Mouse (Mus musculus) liver, embryonic 15.5 days (tissue): ENCODE measurements around the gene Rasgrf1. TPM values are rescaled to one million over a fixed set of nuclear protein-coding genes. Genes with fewer than 3 reads are reported as not detected.

Source experiments
- ATAC-seq: fragments of 200-750 bp; cut with Nextera tagmentation; 2 replicates; pipeline ENCODE4 v1.8.0; 2017; ENCODE audit warnings: moderate number of reproducible peaks, mild to moderate bottlenecking, moderate library complexity; ENCODE audit not compliant: insufficient read depth
- H3K27ac ChIP-seq: fragments of 300-500 bp; sonication (generic); replicated peaks from 2 replicates; pipeline ENCODE4 v1.5.1; 2015; ENCODE audit warnings: mild to moderate bottlenecking, inconsistent platforms
- H3K27me3 ChIP-seq: fragments of 300-500 bp; sonication (generic); 2 replicates; pipeline ENCODE4 v1.6.1; 2015; ENCODE audit warnings: mild to moderate bottlenecking, inconsistent platforms
- H3K36me3 ChIP-seq: fragments of 300-500 bp; sonication (generic); replicated peaks from 2 replicates; pipeline ENCODE4 v1.6.1; 2015; ENCODE audit warnings: moderate library complexity, mild to moderate bottlenecking, inconsistent platforms
- H3K4me1 ChIP-seq: fragments of 300-500 bp; sonication (generic); replicated peaks from 2 replicates; pipeline ENCODE4 v1.6.1; 2015; ENCODE audit warnings: inconsistent platforms
- H3K4me2 ChIP-seq: fragments of 300-500 bp; sonication (generic); 2 replicates; pipeline ENCODE4 v1.6.1; 2015; ENCODE audit warnings: moderate library complexity, mild to moderate bottlenecking, inconsistent platforms
- H3K4me3 ChIP-seq: fragments of 300-500 bp; sonication (generic); replicated peaks from 2 replicates; pipeline ENCODE4 v1.5.1; 2015; ENCODE audit warnings: mild to moderate bottlenecking, inconsistent platforms
- H3K9ac ChIP-seq: fragments of 300-500 bp; sonication (generic); 2 replicates; pipeline ENCODE4 v1.6.1; 2015; ENCODE audit warnings: moderate library complexity, mild to moderate bottlenecking, inconsistent platforms
- H3K9me3 ChIP-seq: fragments of 300-500 bp; sonication (generic); replicated peaks from 2 replicates; pipeline ENCODE4 v1.6.1; 2016; ENCODE audit warnings: inconsistent platforms
- WGBS: fragments of 180-500 bp; shearing (Covaris S2); methylation state at CpG from one replicate; pipeline ENCODE4 v1.1.7; 2015; ENCODE audit warnings: mixed read lengths; ENCODE audit not compliant: insufficient replicate concordance; 5-methylcytosine and 5-hydroxymethylcytosine counted together
- polyA plus RNA-seq: library from polyadenylated mRNA; unstranded; fragments of >200 nt; fragmentation: Nextera tagmentation; extraction: Ambion mirVana; gene quantifications from 2 replicates; pipeline ENCODE4 v1.2.1, GENCODE M21; 2015

Gene Rasgrf1
- polyA plus RNA-seq, 1 experiment from 2014 or later, result not detected

DNA sequence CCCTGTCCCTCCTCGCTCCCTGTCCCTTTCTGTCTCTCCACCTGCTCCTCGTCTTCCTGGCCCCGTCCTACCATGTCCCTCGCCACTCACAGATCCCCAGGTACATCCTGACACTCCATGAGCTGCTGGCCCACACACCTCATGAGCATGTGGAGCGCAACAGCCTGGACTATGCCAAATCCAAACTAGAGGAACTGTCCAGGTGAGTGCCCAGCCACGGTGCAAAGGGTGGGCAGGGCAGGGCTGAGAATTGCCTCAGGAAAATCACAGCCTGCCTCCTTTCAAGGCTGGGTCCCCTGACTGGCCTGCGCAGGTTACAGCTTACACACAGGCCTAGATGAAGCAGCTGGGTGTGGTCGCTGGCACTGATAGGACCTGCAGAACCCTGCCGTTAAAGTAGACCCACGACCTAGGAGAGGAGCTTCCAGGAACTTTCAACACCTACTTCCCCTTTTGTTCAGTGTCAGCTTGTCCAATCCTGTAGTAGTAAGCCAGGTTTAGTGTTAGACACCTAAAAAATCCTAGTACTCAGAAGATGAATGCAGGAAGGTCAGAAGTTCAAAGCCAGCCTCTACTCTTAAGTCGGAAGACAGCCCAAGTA is 61.3 kb downstream of the Rasgrf1 start:
- ATAC-seq, result no peak
- Histone ChIP-seq H3K9ac (no peak overlapping the region), H3K36me3 (no peaks in the 10 kb centered on the region), H3K27ac (no peak overlapping the region), H3K27me3 (no peaks in the 10 kb centered on the region), H3K4me2 (no peak overlapping the region), H3K9me3 (no peaks in the 10 kb centered on the region), H3K4me1 (no peaks in the 10 kb centered on the region), H3K4me3 (no peak overlapping the region)
- 43% methylated on average over 11 of the region's 11 CpGs for WGBS

DNA sequence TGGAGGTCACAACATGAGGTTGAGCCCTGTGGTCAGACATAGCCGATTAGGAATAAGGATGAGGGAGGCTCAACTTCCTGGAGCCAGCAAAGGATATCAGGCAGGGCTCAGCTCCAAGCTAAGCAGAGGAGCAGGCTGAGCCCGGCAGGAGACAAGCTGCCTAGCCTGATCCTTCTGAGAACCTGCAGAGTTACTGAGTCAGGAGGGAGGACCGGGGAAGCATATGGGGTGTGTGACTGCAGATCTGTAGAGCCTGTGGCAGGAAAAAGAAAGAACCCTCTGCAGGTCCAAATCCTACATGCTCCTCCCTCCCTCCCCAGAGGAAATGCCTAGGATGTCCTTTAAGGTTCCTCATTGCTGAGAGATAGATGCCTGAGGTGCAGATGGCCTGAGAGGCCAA is 62.6 kb downstream of the Rasgrf1 start:
- Histone ChIP-seq H3K27me3 (no peaks in the 10 kb centered on the region), H3K4me3 (no peak overlapping the region), H3K9ac (no peak overlapping the region), H3K27ac (no peak overlapping the region), H3K36me3 (no peaks in the 10 kb centered on the region), H3K9me3 (no peaks in the 10 kb centered on the region), H3K4me1 (no peaks in the 10 kb centered on the region), H3K4me2 (no peak overlapping the region)
- WGBS, result 23% methylated on average over 3 of the region's 3 CpGs
- ATAC-seq, result no peak

DNA sequence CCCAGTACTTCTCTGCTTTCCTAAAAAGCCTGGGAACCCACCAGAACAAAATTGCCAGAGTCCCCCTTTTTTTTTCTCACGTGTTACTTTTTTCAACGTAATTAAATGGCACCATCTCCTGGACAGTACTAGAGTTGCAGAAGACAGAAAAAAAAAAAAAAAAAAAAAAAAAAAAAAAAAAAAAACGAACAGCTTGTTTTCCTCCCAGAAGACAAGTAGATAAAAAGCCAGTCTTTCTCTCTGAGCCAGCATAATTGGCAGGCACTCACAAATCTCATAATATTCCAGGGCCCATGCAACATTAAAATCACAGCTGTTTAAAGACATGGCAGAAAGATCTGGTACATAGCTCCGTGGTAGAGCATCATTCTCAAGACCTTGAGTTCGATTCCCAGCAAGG is 64.1 kb downstream of the Rasgrf1 start:
- 24% methylated on average over 5 of the region's 5 CpGs for WGBS
- H3K4me2 ChIP-seq, result no peak overlapping the region
- H3K27ac ChIP-seq, result no peak overlapping the region
- ATAC-seq, result no peak
- no peaks in the 10 kb centered on the region for H3K4me1 ChIP-seq
- no peak overlapping the region for H3K4me3 ChIP-seq
- H3K9ac ChIP-seq, result no peak overlapping the region
- H3K9me3 ChIP-seq, result no peaks in the 10 kb centered on the region
- H3K36me3 ChIP-seq, result no peaks in the 10 kb centered on the region
- H3K27me3 ChIP-seq, result no peaks in the 10 kb centered on the region

DNA sequence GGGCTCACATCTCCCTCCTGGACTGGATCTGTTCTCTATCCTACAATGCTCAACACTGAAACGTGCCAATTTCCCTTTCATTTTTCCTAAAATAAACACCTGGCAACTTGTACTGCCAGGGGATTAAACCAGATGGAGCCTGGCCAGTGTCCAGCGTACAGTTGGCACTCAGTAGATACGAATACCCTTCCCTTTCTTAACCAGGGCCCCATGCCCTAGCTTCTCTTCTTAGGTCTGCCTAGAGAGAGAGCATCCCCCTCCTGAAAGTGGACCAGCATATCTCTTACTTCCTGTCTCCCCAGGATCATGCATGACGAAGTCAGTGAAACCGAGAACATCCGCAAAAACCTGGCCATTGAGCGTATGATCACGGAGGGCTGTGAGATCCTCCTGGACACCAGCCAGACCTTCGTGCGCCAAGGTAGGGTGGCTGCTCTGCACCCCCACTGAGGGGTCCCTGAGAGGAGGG is 64.8 kb downstream of the Rasgrf1 start:
- Histone ChIP-seq H3K4me3 (no peak overlapping the region), H3K9ac (no peak overlapping the region), H3K4me2 (no peak overlapping the region), H3K9me3 (no peaks in the 10 kb centered on the region), H3K27ac (no peak overlapping the region), H3K4me1 (no peaks in the 10 kb centered on the region), H3K36me3 (no peaks in the 10 kb centered on the region), H3K27me3 (no peaks in the 10 kb centered on the region)
- 73% methylated on average over 10 of the region's 10 CpGs for WGBS
- ATAC-seq, result no peak

DNA sequence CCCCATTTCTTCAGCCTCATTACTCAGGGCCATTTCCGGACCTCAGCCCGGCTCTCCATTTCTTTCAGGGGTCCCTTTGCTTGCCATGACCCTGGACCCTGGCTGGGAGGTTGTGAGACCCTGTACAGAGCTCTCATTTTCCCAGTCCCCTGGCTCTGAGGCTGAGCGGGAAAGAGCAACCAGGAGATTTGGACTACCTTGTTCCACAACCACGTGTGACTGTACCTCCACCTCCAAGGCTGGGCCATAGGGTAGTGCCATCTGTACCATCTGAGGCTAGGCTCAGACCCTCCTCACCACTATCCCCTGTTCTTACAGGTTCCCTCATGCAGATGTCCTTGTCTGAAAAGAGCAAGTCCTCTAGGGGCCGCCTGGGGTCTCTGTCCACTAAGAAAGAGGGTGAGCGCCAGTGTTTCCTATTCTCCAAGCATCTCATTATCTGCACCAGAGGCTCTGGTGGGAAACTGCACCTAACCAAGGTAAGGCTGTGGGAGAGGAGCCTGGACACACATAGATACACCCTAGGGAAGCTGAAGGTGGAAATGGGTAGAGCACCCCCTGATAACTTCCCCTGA is 66.7 kb downstream of the Rasgrf1 start:
- H3K9ac ChIP-seq, result no peak overlapping the region
- no peaks in the 10 kb centered on the region for H3K27me3 ChIP-seq
- no peaks in the 10 kb centered on the region for H3K36me3 ChIP-seq
- WGBS, result 54% methylated on average over 6 of the region's 6 CpGs
- H3K4me1 ChIP-seq, result no peaks in the 10 kb centered on the region
- no peak overlapping the region for H3K4me3 ChIP-seq
- no peak overlapping the region for H3K27ac ChIP-seq
- H3K4me2 ChIP-seq, result no peak overlapping the region
- ATAC-seq, result no peak
- no peaks in the 10 kb centered on the region for H3K9me3 ChIP-seq

DNA sequence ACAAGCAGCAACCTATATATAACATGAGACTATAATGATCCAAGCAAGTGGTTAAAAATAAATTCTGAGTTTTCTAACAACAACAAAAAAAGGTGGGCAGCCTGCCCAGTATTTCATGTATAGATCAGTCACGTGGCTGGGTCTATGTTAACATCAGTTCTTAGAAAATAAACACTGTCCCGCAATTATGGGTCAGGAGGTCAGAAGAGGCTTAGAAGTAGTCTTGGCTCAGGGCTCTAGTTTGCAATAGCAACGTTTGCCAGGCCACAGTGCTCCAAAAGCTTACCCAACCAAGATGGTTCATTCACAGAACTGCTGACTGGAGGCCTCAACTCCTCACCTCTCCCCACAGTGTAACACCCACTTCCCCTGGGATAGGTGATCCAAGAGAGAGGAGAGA is 69.5 kb downstream of the Rasgrf1 start:
- Histone ChIP-seq H3K27ac (no peak overlapping the region), H3K27me3 (no peaks in the 10 kb centered on the region)
- 25% methylated on average over 3 of the region's 3 CpGs for WGBS

DNA sequence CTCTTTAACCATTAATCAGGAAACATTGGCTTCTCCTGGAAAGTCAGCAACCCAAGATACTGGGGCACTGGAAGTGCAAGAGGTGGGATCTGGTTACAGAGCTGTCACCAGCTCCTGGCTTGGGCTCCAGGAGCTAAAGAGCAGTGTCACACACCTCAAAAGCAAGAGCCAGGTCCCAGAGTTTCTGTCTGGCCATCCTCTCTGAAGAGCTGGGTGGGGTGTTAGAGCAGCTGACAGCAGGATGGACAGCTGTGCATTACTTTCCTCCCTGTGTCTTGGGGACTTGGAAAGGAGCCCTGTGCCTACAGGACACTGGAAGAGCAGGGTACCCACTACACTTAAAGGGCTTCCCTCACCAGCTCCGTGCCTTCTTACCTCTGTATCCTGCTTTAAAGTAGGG is 72.5 kb downstream of the Rasgrf1 start:
- Histone ChIP-seq H3K27ac (no peak overlapping the region), H3K4me1 (no peaks in the 10 kb centered on the region), H3K9me3 (no peaks in the 10 kb centered on the region), H3K4me2 (no peak overlapping the region), H3K4me3 (no peak overlapping the region), H3K9ac (no peak overlapping the region), H3K27me3 (no peaks in the 10 kb centered on the region), H3K36me3 (no peaks in the 10 kb centered on the region)
- 24% methylated on average over 1 of the region's 1 CpGs for WGBS
- ATAC-seq, result no peak

More for the DNA sequence above, 69.5 kb downstream of the Rasgrf1 start:
- Histone ChIP-seq H3K4me2 (no peak overlapping the region), H3K4me3 (no peak overlapping the region), H3K36me3 (no peaks in the 10 kb centered on the region), H3K9me3 (no peaks in the 10 kb centered on the region), H3K9ac (no peak overlapping the region), H3K4me1 (no peaks in the 10 kb centered on the region)
- ATAC-seq, result no peak

DNA sequence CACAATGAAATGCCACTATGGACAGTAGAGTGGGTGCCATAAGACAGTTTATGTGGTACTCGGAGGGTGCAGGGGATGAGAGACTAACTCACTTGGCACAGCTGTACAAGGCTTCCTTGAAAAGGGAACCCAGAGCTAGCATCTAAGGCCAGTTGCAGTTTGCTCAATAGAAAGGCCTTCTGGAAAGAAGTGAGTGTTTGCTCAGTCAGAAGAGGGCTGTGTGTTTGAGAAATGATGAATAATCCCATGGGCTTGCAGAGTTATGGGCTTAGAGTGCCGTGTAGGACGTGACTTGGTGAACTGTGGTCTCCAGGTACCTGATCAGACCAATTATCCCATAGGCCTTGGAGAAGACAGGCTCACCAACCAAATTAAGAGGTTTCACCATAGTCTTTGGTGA is 78.3 kb downstream of the Rasgrf1 start:
- WGBS, result 60% methylated on average over 3 of the region's 3 CpGs
- no peak overlapping the region for H3K4me2 ChIP-seq
- H3K27ac ChIP-seq, result no peak overlapping the region
- H3K36me3 ChIP-seq, result no peaks in the 10 kb centered on the region
- H3K9ac ChIP-seq, result no peak overlapping the region
- H3K4me1 ChIP-seq, result no peaks in the 10 kb centered on the region
- H3K9me3 ChIP-seq, result no peaks in the 10 kb centered on the region
- no peak for ATAC-seq
- no peak overlapping the region for H3K4me3 ChIP-seq
- H3K27me3 ChIP-seq, result no peaks in the 10 kb centered on the region

DNA sequence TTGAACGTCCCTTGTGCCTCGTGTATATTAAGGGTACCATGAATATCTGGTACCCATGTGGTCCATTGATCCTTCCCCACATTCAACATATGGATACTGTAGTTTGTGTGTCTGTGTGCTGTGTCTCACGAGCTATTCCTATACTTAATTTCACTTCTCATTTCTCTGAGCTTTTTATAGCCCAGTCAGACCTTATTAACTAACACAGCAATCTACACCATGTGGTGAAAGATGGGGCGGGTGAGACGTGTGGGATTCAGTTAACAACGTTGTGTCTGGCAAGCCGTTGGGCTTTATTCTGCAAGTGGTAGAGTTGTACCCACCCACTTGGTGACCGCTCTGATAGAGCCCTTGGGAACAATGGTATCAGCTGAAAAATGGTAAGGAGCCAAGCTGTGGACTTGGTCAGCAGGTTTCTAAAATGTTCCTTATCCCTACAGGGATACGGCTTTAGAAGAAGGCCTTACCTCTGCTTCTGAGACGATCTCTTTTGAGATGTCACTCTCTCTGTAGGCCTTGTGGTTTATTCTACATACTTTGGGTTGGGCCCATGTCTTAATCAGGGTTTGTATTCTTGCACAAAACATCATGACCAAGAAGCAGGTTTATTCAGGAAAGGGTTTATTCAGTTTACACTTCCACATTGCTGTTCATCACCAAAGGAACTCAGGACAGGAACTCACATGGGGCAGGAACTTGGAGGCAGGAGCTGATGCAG is 79.3 kb downstream of the Rasgrf1 start:
- Histone ChIP-seq H3K4me1 (no peaks in the 10 kb centered on the region), H3K9ac (no peak overlapping the region), H3K27ac (no peak overlapping the region), H3K4me3 (no peak overlapping the region), H3K4me2 (no peak overlapping the region), H3K36me3 (no peaks in the 10 kb centered on the region), H3K9me3 (no peaks in the 10 kb centered on the region), H3K27me3 (no peaks in the 10 kb centered on the region)
- no peak for ATAC-seq
- WGBS, result 62% methylated on average over 10 of the region's 10 CpGs

DNA sequence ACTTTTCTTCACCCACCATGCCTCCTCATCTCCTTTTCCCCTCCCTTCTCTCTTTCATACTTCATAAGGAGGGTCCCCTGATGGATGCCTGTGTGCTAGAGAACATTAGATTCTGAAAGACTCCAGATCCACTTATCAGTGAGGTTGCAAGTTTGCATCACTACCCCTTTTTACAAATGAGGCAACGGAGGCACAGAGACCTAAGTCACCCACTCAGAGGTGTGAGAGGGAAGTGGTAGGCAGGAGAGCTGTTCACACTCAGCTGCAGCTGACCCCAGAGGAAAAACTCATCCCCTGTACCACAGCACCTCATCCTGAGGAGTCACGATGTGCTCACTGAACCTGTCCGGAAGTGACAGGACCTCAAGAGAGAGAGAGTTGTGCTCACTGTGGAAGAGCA is 96.7 kb downstream of the Rasgrf1 start:
- WGBS, result 51% methylated on average over 3 of the region's 3 CpGs
- ATAC-seq, result no peak

DNA sequence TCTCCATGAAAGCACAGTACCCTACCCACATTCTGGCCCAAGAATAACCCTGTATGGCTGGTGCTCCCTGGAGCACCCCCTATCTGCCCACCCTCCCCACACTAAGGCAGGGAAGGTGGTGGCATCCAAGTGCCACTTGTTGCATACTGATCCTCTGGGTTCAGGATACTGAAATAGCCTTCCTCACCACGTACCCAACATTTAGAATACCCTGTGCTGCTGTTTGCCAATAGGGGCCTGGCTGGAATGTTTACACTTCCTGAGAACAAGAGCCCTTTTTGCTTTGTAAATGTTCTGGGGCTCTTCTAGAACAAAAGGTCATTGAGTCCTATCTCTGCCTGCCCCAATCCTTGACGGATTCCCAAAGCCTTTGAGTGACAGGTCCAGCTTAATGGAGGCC is 97.4 kb downstream of the Rasgrf1 start:
- Histone ChIP-seq H3K36me3 (no peaks in the 10 kb centered on the region), H3K9me3 (no peaks in the 10 kb centered on the region), H3K4me3 (no peak overlapping the region), H3K4me2 (no peak overlapping the region), H3K9ac (no peak overlapping the region), H3K4me1 (no peaks in the 10 kb centered on the region), H3K27ac (no peak overlapping the region), H3K27me3 (no peaks in the 10 kb centered on the region)
- 26% methylated on average over 2 of the region's 2 CpGs for WGBS
- no peak for ATAC-seq

More for the DNA sequence above, 96.7 kb downstream of the Rasgrf1 start:
- no peaks in the 10 kb centered on the region for H3K4me1 ChIP-seq
- H3K4me3 ChIP-seq, result no peak overlapping the region
- no peak overlapping the region for H3K27ac ChIP-seq
- no peaks in the 10 kb centered on the region for H3K27me3 ChIP-seq
- H3K9me3 ChIP-seq, result no peaks in the 10 kb centered on the region
- H3K36me3 ChIP-seq, result no peaks in the 10 kb centered on the region
- H3K4me2 ChIP-seq, result no peak overlapping the region
- H3K9ac ChIP-seq, result no peak overlapping the region
